Mouse (Mus musculus): ENCODE data around the gene Atg13.
"Not testable (repeated sequence)": the region's sequence is repeated elsewhere in the genome, so short reads cannot be mapped to it uniquely, and the experiment has no call there.

The Atg13 gene

GRCm38 (mm10) chr2:91710272-91711234 lies at the start of gene Atg13, which contains the start of gene Harbi1:
Gene Atg13, minus strand, starts transcription at chr2:91710576.
Gene Harbi1, plus strand, starts transcription at chr2:91710852.
- peak; percentile 91 for DNase-seq (ENCODE audit: low read depth, low spot score)

DNA sequence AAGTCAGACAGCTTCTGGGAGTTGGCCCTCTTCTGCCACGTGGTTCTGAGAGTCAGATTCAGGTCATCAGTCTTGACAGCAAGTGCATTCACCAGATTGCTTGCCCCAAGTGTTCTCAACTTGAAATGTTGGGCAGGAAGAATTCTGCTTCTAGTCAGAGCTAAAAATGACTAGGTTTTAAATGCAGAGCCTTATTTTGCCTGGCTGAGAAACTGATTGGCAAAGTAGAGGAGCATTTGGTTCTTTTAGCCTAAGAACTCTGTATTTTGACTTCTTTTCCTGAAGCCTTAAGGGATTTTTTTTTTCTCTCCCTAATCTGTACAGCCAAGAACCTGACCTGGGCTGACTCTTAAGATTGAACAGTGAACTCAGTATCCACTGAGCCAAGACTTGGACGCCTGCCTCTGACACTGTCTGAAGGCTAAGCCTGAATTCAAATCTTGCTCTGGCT lies 39.5 kb upstream of the Atg13 start:
- peak; percentile 67 for DNase-seq (ENCODE audit: low read depth, low spot score)

DNA sequence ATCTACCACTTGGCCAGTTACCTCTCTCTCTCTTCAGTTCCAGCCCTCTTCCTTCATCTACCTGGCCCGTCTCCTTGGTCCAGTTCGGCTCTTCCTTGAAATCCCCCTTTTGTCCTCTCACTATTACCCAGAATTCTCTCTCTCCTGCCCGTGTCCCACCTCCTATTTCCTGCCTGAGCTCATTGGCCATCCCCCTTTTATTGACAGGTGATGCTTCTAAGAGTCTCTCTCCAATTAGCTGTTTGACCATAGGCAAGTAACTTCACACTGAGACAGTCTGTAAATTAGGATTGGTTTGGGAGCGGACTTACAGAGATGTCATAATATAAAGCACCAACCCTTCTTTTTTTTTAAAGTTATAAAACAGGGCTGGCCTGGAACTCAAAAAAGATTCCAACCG lies 34.3 kb upstream of the Atg13 start:
- DNase-seq (ENCODE audit: low read depth, low spot score) = no peak

DNA sequence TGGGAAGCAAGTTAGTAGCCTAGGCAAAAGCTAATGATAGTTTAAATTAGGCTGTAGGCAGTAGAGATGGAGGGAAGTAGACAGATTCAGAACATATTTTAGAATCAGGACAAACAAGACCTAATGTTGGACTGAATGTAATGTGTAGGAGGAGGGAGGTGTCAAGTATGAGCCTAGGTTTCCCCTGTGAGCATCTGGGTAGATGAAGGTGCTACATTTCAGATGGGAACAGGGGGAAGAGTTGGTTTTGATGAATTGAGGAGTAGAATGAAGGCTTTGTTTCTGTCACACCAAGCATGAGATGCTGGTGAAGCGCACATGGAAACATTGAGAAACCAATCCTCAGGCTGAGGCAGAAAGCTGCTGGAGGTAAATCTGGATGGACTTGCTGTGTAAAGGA lies 29.2 kb upstream of the Atg13 start:
- DNase-seq (ENCODE audit: low read depth, low spot score) = peak; percentile 43

GRCm38 (mm10) chr2:91735221-91735620 lies 24.8 kb upstream of the Atg13 start:
- no peak for DNase-seq (ENCODE audit: low read depth, low spot score)

DNA sequence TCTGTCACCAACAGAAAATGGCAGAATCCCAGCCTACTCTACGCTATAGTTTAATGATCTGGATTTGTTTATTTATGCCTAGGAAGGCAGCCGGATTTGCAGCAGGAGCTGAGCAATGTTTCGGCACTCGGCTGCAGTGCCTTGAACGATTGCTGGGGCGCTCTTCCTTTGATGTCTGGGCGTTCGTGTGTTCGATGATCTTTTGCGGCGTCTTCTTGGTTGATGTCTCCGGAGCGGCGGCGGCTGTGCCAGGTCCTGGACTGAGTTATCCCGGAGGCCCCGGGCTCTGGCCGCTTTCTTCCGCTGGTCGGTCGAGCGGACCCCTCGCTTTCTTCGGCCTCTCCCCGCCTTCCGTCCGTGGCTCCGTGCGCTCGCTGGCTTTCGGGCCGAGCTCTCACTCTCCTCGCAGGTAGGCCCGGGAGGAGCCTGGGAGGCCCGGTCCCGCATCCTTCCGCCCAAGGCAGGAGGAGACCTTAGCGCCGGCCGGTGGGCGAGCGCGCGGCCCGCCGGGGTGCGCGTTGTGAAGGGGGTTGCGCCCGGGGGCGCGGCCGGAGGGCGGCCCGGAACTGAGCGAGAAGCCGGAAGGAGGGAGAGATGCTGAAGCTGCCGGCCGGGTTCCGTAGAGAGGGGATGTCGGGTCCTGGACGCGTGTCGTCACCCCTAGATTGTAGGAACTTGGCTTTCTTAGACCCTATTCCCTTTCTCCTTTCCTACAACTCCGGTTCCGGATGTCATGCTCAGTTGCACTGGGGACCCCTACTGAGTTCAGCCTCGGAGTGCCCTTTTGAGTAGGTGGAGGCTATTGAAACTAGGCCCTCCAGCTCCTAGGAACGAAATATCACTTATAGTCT lies 19.8 kb upstream of the Atg13 start, which contains the start of gene Ambra1:
TSS of gene Ambra1 (plus strand) at position 164 of the 851 bp plus-strand sequence.
- peak; percentile 98 for DNase-seq (ENCODE audit: low read depth, low spot score)

- no peak for DNase-seq (ENCODE audit: low read depth, low spot score)
These were observed 19.2 kb upstream of the Atg13 start for GRCm38 (mm10) chr2:91729571-91729970.

DNA sequence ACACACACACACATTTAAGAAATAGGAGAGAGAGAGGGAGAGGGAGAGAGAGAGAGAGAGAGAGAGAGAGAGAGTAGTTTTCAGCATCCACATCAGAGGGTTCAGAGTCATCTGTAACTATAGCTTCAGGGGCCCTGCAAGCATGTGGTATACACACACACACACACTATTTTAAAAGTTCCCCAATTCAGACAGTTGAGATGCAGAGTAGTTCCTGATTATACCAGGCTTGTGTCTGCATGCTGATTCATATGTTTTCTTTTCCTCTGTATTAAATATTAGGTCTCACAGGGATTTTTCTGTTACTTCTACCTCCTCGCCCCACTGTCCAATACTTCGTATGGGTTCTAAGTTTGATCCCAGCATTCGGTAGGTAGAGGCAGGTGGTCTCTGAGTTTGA lies 16.6 kb upstream of the Atg13 start:
- DNase-seq (ENCODE audit: low read depth, low spot score) = no peak

- not testable (repeated sequence) for DNase-seq (ENCODE audit: low read depth, low spot score)
These were observed 15.1 kb upstream of the Atg13 start for GRCm38 (mm10) chr2:91725476-91725875.

GRCm38 (mm10) chr2:91724716-91725115 lies 14.3 kb upstream of the Atg13 start:
- DNase-seq (ENCODE audit: low read depth, low spot score) = no peak

- DNase-seq (ENCODE audit: low read depth, low spot score) = no peak
These were observed 13.6 kb upstream of the Atg13 start for GRCm38 (mm10) chr2:91723951-91724350.

DNA sequence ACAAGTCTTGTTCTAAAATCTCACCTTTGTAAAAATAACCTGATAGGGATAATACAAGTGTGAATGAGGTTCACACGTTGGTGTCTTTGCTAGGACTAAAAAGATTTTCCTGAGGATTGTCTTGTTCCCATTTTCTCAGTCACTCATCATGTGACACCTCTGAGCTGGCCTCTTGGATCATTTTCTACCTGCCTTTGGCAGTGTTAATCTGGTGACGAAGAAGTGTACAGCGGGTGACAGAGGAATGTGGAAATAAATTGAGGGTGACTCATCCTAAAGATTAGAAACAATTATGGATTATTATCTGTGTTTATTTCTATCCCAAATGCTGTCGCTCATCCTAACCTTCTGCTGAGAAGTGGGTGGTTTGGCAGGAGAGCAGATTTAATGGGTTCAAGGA lies 13.0 kb upstream of the Atg13 start:
- DNase-seq (ENCODE audit: low read depth, low spot score) = no peak

GRCm38 (mm10) chr2:91718276-91718675 lies 7.9 kb upstream of the Atg13 start:
- no peak for DNase-seq (ENCODE audit: low read depth, low spot score)

GRCm38 (mm10) chr2:91714921-91715320 lies 4.5 kb upstream of the Atg13 start:
- no peak for DNase-seq (ENCODE audit: low read depth, low spot score)

GRCm38 (mm10) chr2:91711256-91711925 lies 1.0 kb upstream of the Atg13 start:
- DNase-seq (ENCODE audit: low read depth, low spot score) = no peak

GRCm38 (mm10) chr2:91708361-91708760 lies 2.0 kb downstream of the Atg13 start:
- no peak for DNase-seq (ENCODE audit: low read depth, low spot score)

GRCm38 (mm10) chr2:91706456-91706855 lies 3.9 kb downstream of the Atg13 start:
- DNase-seq (ENCODE audit: low read depth, low spot score) = no peak

DNA sequence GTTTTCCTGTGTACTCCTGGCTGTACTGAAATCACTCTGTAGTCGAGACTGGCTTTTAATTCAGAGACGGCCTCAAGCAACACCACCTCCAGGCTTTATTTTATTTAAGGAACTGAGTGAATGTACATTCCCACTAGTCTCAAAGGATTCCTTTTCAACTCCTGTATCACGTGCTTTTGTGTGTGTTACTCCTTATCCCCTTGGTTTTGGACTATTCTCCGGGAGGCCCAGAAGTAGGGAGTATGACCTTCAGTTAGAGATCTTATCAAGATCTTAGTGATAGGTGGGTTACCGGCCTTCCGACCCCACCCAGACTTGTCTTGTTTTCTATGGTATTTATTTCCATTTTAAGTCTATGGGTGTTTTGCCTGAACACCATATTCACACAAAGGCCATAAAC lies 4.6 kb downstream of the Atg13 start:
- DNase-seq (ENCODE audit: low read depth, low spot score) = no peak

DNA sequence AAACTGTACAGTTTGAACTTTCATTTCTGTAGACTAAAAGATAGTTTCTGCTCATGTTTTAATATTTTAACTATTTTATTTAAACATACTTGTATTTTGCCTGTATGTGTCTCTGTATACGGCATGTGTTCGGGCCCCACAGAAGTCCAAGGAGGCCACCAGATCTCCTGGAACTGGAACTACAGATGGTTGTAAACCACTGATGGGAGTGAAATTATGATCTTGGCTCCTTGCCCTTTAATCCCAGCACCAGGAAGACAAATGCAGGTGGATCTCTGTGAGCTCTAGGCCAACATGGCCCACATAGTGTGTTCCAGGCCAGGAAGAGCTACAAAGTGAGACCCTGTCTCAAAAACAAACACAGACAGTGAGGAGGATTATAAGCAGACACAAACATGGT lies 9.0 kb downstream of the Atg13 start:
- no peak for DNase-seq (ENCODE audit: low read depth, low spot score)

GRCm38 (mm10) chr2:91699225-91699624 lies 11.2 kb downstream of the Atg13 start:
- no peak for DNase-seq (ENCODE audit: low read depth, low spot score)

DNA sequence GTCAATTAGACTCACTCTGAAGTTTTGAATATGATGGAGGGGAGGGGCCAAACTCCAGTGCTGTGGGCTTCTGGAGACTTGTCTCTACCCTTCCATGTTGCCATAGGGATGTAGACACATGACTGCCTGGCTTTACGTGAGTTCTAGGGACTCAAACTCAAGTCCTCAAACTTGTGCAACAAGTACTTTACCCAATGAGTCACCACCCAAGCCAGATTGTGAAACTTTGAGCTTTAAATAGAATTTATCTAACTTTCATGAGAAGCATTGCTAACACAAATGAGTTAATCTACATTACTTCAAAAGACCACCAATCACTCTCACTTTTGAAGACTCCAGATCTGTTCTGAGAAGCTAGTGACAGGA lies 14.2 kb downstream of the Atg13 start:
- no peak for DNase-seq (ENCODE audit: low read depth, low spot score)
